Mouse (Mus musculus) olfactory bulb, adult 2 months (tissue): Measurements from ENCODE around the gene Itpkc. TPM values are rescaled to one million over a fixed set of nuclear protein-coding genes. Genes with fewer than 3 reads are reported as not detected.
"Not testable (repeated sequence)": the region's sequence is repeated elsewhere in the genome, so short reads cannot be mapped to it uniquely, and the experiment has no call there.

ENCODE experiments used
- H3K27ac ChIP-seq: fragments of 200-500 bp; 2 replicates; pipeline ENCODE4 v1.5.1; 2012; ENCODE audit warnings: low read depth, low read length; ENCODE audit not compliant: insufficient read depth
- H3K4me1 ChIP-seq: fragments of 200-500 bp; 2 replicates; pipeline ENCODE4 v1.6.1; 2012; ENCODE audit warnings: low read length; ENCODE audit not compliant: control insufficient read depth, insufficient read depth
- H3K4me3 ChIP-seq: fragments of 200-500 bp; 2 replicates; pipeline ENCODE4 v1.5.1; 2012; ENCODE audit warnings: mild to moderate bottlenecking, low read depth, low read length, moderate library complexity; ENCODE audit not compliant: insufficient read depth
- CTCF ChIP-seq: fragments of 200-500 bp; IDR thresholded peaks from 2 replicates; pipeline ENCODE4 v1.5.1; 2012; ENCODE audit warnings: low read depth, mild to moderate bottlenecking, low read length, moderate library complexity; ENCODE audit not compliant: insufficient read depth
- POLR2A ChIP-seq: fragments of 200-500 bp; IDR thresholded peaks from 2 replicates; pipeline ENCODE4 v1.6.1; 2012; ENCODE audit warnings: mild to moderate bottlenecking, low read depth, low read length, moderate library complexity; ENCODE audit not compliant: insufficient read depth
- WGBS: fragments of 180-500 bp; shearing (Covaris S2); methylation state at CpG from one replicate; pipeline ENCODE4 v1.1.7; 2018; 5-methylcytosine and 5-hydroxymethylcytosine counted together
- polyA plus RNA-seq: library from polyadenylated mRNA; stranded (reverse); fragments of >200 nt; gene quantifications from 2 replicates; pipeline ENCODE4 v1.2.4, GENCODE M21; 2012; ENCODE audit warnings: low replicate concordance; ENCODE audit not compliant: missing spikeins, insufficient read depth, insufficient read length

Gene Itpkc
- polyA plus RNA-seq, 1 experiment, result not detected

- Histone ChIP-seq H3K4me3 (peak overlapping the region; percentile 81), H3K4me1 (peaks cover 39% of the 10 kb centered on the region), H3K27ac (peak overlapping the region; percentile 62)
- WGBS, result 5% methylated on average over 5 of the region's 5 CpGs
- TF ChIP-seq CTCF (no peak), POLR2A (no peak)
These were observed 31.3 kb upstream of the Itpkc start for GRCm38 (mm10) chr7:27259771-27260170.

- Histone ChIP-seq H3K4me3 (peak overlapping the region; percentile 81), H3K4me1 (peaks cover 38% of the 10 kb centered on the region), H3K27ac (peak overlapping the region; percentile 62)
- TF ChIP-seq CTCF, result no peak
- TF ChIP-seq POLR2A, result no peak
- WGBS, result 4% methylated on average over 9 of the region's 9 CpGs
These were observed 30.8 kb upstream of the Itpkc start for GRCm38 (mm10) chr7:27259271-27259721.

- TF ChIP-seq POLR2A, result peak; percentile 36; the same call in 1 of the 2 replicates
- TF ChIP-seq CTCF, result no peak
- Histone ChIP-seq H3K4me1 (peaks cover 38% of the 10 kb centered on the region), H3K27ac (peak within 1 kb of the TSS; percentile 95), H3K4me3 (peak within 1 kb of the TSS; percentile 81)
- under 1% methylated on average over 47 of the region's 47 CpGs for WGBS
These were observed 29.9 kb upstream of the Itpkc start, which contains the start of gene Numbl for GRCm38 (mm10) chr7:27258205-27258899. Numbl (plus strand) TSS chr7:27258433.

GRCm38 (mm10) chr7:27257852-27258204 is 29.4 kb upstream of the Itpkc start:
- Histone ChIP-seq H3K27ac (peak overlapping the region; percentile 95), H3K4me1 (peaks cover 38% of the 10 kb centered on the region), H3K4me3 (peak overlapping the region; percentile 81)
- TF ChIP-seq CTCF, result no peak
- TF ChIP-seq POLR2A, result no peak
- WGBS, result 3% methylated on average over 3 of the region's 6 CpGs

DNA sequence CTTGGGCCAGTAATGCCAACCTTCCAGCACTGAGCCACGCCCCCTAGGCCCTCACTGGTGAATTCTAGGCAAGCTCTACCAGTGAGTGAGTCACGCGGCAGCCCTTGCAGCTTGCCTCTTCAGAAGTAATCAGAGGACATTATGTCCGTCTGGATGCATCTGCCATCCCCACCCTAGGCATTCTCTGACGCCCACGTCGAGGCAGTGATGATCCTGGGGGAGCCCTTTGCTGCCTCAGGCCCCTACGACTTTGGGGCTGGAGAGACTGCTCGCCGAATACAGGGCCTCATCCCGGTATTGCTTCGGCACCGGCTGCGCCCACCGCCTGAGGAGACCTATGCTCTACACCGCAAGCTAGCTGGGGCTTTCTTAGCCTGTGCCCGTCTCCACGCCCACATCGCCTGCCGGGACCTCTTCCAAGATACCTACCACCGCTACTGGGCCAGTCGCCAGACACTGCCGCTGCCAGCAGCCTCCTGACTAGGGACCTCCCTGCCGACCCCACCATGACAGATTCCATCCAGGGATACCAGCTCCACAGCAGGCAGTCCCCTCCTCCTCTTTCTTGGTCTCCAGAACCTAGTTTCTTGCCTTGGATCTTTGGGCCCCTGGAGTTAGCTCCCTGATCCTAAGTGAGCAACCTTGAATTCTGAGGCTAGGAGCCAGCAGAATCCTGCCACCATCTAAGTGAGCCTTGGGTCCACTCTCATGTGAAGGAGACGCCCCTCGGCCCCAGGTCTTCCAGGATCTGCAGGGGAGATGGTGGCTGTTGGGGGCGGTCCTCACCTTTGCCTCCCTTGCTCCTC is 28.8 kb upstream of the Itpkc start:
- Histone ChIP-seq H3K27ac (peak overlapping the region; percentile 95), H3K4me1 (peaks cover 38% of the 10 kb centered on the region), H3K4me3 (peak overlapping the region; percentile 42)
- no peak for TF ChIP-seq CTCF
- TF ChIP-seq POLR2A, result no peak
- 9% methylated on average over 27 of the region's 27 CpGs for WGBS

DNA sequence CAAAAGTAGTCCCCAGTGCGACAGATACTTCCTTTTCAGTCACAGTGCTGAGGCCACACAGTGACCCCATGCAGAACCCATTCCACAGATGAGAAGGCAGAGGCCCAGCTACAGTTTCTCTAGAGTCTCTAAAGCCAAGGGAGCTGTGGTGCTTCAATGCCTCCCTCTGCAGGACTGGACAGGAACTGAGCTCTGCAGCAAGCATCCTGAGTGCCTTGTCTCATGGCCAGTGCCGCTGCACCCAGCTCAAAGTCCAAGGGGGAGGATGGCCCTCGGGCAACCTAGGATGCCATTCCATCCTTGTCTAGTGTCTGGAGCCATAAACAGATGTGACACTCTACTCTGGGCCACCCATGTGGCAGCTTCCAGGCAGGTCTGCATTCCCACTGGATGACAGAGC is 27.3 kb upstream of the Itpkc start:
- no peak for TF ChIP-seq POLR2A
- H3K4me3 ChIP-seq, result no peak overlapping the region
- 87% methylated on average over 3 of the region's 3 CpGs for WGBS
- H3K27ac ChIP-seq, result peak overlapping the region; percentile 19; the same call in 1 of the 2 replicates
- peaks cover 28% of the 10 kb centered on the region for H3K4me1 ChIP-seq

GRCm38 (mm10) chr7:27251946-27252345 is 23.5 kb upstream of the Itpkc start:
- Histone ChIP-seq H3K27ac (no peak overlapping the region), H3K4me1 (peaks cover 12% of the 10 kb centered on the region), H3K4me3 (no peak overlapping the region)
- WGBS, result 84% methylated on average over 6 of the region's 6 CpGs
- no peak for TF ChIP-seq CTCF

GRCm38 (mm10) chr7:27249928-27250327 is 21.5 kb upstream of the Itpkc start:
- TF ChIP-seq POLR2A (no peak), CTCF (no peak)
- no peak overlapping the region for H3K4me3 ChIP-seq

GRCm38 (mm10) chr7:27249146-27249545 is 20.7 kb upstream of the Itpkc start:
- WGBS, result 98% methylated on average over 2 of the region's 2 CpGs
- H3K27ac ChIP-seq, result no peak overlapping the region
- no peak for TF ChIP-seq POLR2A
- TF ChIP-seq CTCF, result no peak
- no peak overlapping the region for H3K4me3 ChIP-seq
- H3K4me1 ChIP-seq, result no peaks in the 10 kb centered on the region

More at GRCm38 (mm10) chr7:27249928-27250327, 21.5 kb upstream of the Itpkc start:
- Histone ChIP-seq H3K4me1 (no peaks in the 10 kb centered on the region), H3K27ac (no peak overlapping the region)
- WGBS, result 72% methylated on average over 5 of the region's 5 CpGs

GRCm38 (mm10) chr7:27244088-27244487 is 15.6 kb upstream of the Itpkc start:
- H3K4me1 ChIP-seq, H3K27ac ChIP-seq, H3K4me3 ChIP-seq: not testable (repeated sequence)
- WGBS, result 85% methylated on average over 2 of the region's 2 CpGs
